Mouse (Mus musculus): ENCODE results near the gene Dlg2.

- TF ChIP-seq CTCF (IDR thresholded peaks at IDR 0.05; ENCODE audit: borderline replicate concordance, control insufficient read depth, extremely low read depth, insufficient read depth, low read length, poor library complexity) (no peak), POLR2A (IDR thresholded peaks at IDR 0.05; ENCODE audit: control insufficient read depth, extremely low read depth, insufficient read depth, low read length, poor library complexity) (no peak)
These were observed 953.3 kb downstream of the Dlg2 start for GRCm38 (mm10) chr7:91429712-91430275.
